Mouse (Mus musculus): Measurements from ENCODE around the gene Gzma. TPM values are rescaled to one million over a fixed set of nuclear protein-coding genes. Genes with fewer than 3 reads are reported as not detected.

The Gzma gene
- polyA plus RNA-seq (2014; fragmentation: Nextera tagmentation; extraction: Ambion mirVana): not detected in 2 replicates

- H3K4me1 ChIP-seq (ENCODE audit: control insufficient read depth, insufficient read depth, low read length): no peaks in the 10 kb centered on the region
- H3K36me3 ChIP-seq (ENCODE audit: control insufficient read depth, insufficient read depth, low read length): no peaks in the 10 kb centered on the region
- no peaks in the 10 kb centered on the region for H3K9me3 ChIP-seq (replicated peaks; ENCODE audit: control insufficient read depth, low read length)
- H3K27me3 ChIP-seq (replicated peaks; ENCODE audit: control insufficient read depth, insufficient read depth, low read length): no peaks in the 10 kb centered on the region
- WGBS: 88% methylated on average over 6 of the region's 6 CpGs
- no peak within 1 kb of the TSS for H3K27ac ChIP-seq (ENCODE audit: low read depth, low read length)
- no peak within 1 kb of the TSS for H3K4me2 ChIP-seq (ENCODE audit: low read length)
- ATAC-seq: no peak
- no peak within 1 kb of the TSS for H3K9ac ChIP-seq (ENCODE audit: low read length)
- H3K4me3 ChIP-seq (ENCODE audit: low read depth, low read length): no peak within 1 kb of the TSS
- DNase-seq (ENCODE audit: low spot score): no peak
These were observed at the start of gene Gzma for GRCm38 (mm10) chr13:113100879-113101278. Gzma (minus strand) TSS chr13:113100981.

DNA sequence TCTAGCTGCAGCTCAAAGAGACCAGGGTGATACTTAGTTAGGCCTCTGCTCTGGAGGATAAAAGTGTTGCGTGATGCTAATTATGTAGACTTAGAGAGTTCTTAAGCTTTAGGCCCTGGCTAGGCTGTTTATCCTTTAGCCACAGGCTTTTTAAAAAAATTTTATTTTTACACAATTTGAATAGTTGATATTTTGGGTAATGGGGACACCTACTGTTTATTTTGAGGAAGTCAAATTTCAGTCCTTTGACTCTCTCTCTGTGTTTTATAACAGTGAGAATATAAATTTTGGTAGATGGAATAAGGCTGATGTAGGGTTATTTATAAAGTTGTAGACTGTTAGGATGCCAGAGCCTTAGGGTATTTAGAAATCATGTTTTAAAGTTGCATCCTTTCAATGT is 38.8 kb upstream of the Gzma start:
- H3K9ac ChIP-seq (ENCODE audit: low read length): no peak overlapping the region
- DNase-seq (ENCODE audit: low spot score) (no peak), ATAC-seq (no peak)
- no peaks in the 10 kb centered on the region for H3K4me1 ChIP-seq (ENCODE audit: control insufficient read depth, insufficient read depth, low read length)
- no peak overlapping the region for H3K4me2 ChIP-seq (ENCODE audit: low read length)
- no peaks in the 10 kb centered on the region for H3K36me3 ChIP-seq (ENCODE audit: control insufficient read depth, insufficient read depth, low read length)
- 97% methylated on average over 1 of the region's 1 CpGs for WGBS
- H3K9me3 ChIP-seq (replicated peaks; ENCODE audit: control insufficient read depth, low read length): no peaks in the 10 kb centered on the region
- no peak overlapping the region for H3K27ac ChIP-seq (ENCODE audit: low read depth, low read length)
- no peaks in the 10 kb centered on the region for H3K27me3 ChIP-seq (replicated peaks; ENCODE audit: control insufficient read depth, insufficient read depth, low read length)
- H3K4me3 ChIP-seq (ENCODE audit: low read depth, low read length): no peak overlapping the region

GRCm38 (mm10) chr13:113129974-113130373 is 29.2 kb upstream of the Gzma start:
- Histone ChIP-seq H3K27me3 (replicated peaks; ENCODE audit: control insufficient read depth, insufficient read depth, low read length) (no peaks in the 10 kb centered on the region), H3K4me3 (ENCODE audit: low read depth, low read length) (no peak overlapping the region), H3K4me1 (ENCODE audit: control insufficient read depth, insufficient read depth, low read length) (no peaks in the 10 kb centered on the region), H3K4me2 (ENCODE audit: low read length) (no peak overlapping the region), H3K9ac (ENCODE audit: low read length) (no peak overlapping the region), H3K36me3 (ENCODE audit: control insufficient read depth, insufficient read depth, low read length) (no peaks in the 10 kb centered on the region), H3K9me3 (replicated peaks; ENCODE audit: control insufficient read depth, low read length) (no peaks in the 10 kb centered on the region), H3K27ac (ENCODE audit: low read depth, low read length) (no peak overlapping the region)
- ATAC-seq (peak; percentile 76), DNase-seq (ENCODE audit: low spot score) (peak; percentile 70)
- 81% methylated on average over 1 of the region's 1 CpGs for WGBS

GRCm38 (mm10) chr13:113121326-113121725 is 20.5 kb upstream of the Gzma start:
- 90% methylated on average over 14 of the region's 14 CpGs for WGBS
- H3K36me3 ChIP-seq (ENCODE audit: control insufficient read depth, insufficient read depth, low read length): no peaks in the 10 kb centered on the region
- DNase-seq (ENCODE audit: low spot score): no peak
- no peak overlapping the region for H3K4me2 ChIP-seq (ENCODE audit: low read length)
- H3K9ac ChIP-seq (ENCODE audit: low read length): no peak overlapping the region
- no peak for ATAC-seq
- no peak overlapping the region for H3K4me3 ChIP-seq (ENCODE audit: low read depth, low read length)
- H3K27me3 ChIP-seq (replicated peaks; ENCODE audit: control insufficient read depth, insufficient read depth, low read length): no peaks in the 10 kb centered on the region
- H3K9me3 ChIP-seq (replicated peaks; ENCODE audit: control insufficient read depth, low read length): no peaks in the 10 kb centered on the region
- H3K4me1 ChIP-seq (ENCODE audit: control insufficient read depth, insufficient read depth, low read length): no peaks in the 10 kb centered on the region
- H3K27ac ChIP-seq (ENCODE audit: low read depth, low read length): no peak overlapping the region

GRCm38 (mm10) chr13:113120324-113121237 is 19.8 kb upstream of the Gzma start:
- Histone ChIP-seq H3K27ac (ENCODE audit: low read depth, low read length) (no peak overlapping the region), H3K9ac (ENCODE audit: low read length) (no peak overlapping the region), H3K36me3 (ENCODE audit: control insufficient read depth, insufficient read depth, low read length) (no peaks in the 10 kb centered on the region), H3K4me2 (ENCODE audit: low read length) (no peak overlapping the region), H3K4me1 (ENCODE audit: control insufficient read depth, insufficient read depth, low read length) (no peaks in the 10 kb centered on the region), H3K4me3 (ENCODE audit: low read depth, low read length) (no peak overlapping the region), H3K27me3 (replicated peaks; ENCODE audit: control insufficient read depth, insufficient read depth, low read length) (no peaks in the 10 kb centered on the region), H3K9me3 (replicated peaks; ENCODE audit: control insufficient read depth, low read length) (no peaks in the 10 kb centered on the region)
- WGBS: 90% methylated on average over 17 of the region's 17 CpGs
- ATAC-seq (no peak), DNase-seq (ENCODE audit: low spot score) (no peak)

GRCm38 (mm10) chr13:113118977-113119376 is 18.2 kb upstream of the Gzma start:
- no peaks in the 10 kb centered on the region for H3K4me1 ChIP-seq (ENCODE audit: control insufficient read depth, insufficient read depth, low read length)
- H3K9ac ChIP-seq (ENCODE audit: low read length): no peak overlapping the region
- DNase-seq (ENCODE audit: low spot score): peak; percentile 6
- H3K36me3 ChIP-seq (ENCODE audit: control insufficient read depth, insufficient read depth, low read length): no peaks in the 10 kb centered on the region
- no peak overlapping the region for H3K4me2 ChIP-seq (ENCODE audit: low read length)
- H3K4me3 ChIP-seq (ENCODE audit: low read depth, low read length): no peak overlapping the region
- H3K9me3 ChIP-seq (replicated peaks; ENCODE audit: control insufficient read depth, low read length): no peaks in the 10 kb centered on the region
- ATAC-seq: no peak
- H3K27ac ChIP-seq (ENCODE audit: low read depth, low read length): no peak overlapping the region
- no peaks in the 10 kb centered on the region for H3K27me3 ChIP-seq (replicated peaks; ENCODE audit: control insufficient read depth, insufficient read depth, low read length)
- 59% methylated on average over 4 of the region's 4 CpGs for WGBS

DNA sequence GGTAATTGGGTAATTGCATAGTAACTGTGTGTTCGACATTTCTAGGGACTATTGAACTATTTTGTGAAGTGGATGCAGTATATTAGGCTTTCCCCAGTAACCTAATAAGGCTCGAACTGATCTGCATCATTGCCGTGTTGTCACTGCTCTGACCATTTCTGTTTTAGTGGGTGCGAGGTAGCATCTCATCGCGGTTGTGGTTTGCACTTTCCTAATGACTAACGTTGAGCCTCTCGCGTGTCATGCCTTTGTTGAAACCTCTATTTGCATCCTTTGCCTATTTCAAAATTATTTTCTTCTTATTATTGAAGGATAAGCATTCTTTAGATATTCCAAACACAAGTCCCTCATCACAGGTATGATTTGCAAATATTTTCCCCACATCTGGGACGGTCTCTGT is 4.0 kb upstream of the Gzma start:
- Histone ChIP-seq H3K27me3 (replicated peaks; ENCODE audit: control insufficient read depth, insufficient read depth, low read length) (no peaks in the 10 kb centered on the region), H3K4me1 (ENCODE audit: control insufficient read depth, insufficient read depth, low read length) (no peaks in the 10 kb centered on the region), H3K4me3 (ENCODE audit: low read depth, low read length) (no peak overlapping the region), H3K9ac (ENCODE audit: low read length) (no peak overlapping the region), H3K36me3 (ENCODE audit: control insufficient read depth, insufficient read depth, low read length) (no peaks in the 10 kb centered on the region), H3K9me3 (replicated peaks; ENCODE audit: control insufficient read depth, low read length) (no peaks in the 10 kb centered on the region), H3K4me2 (ENCODE audit: low read length) (no peak overlapping the region), H3K27ac (ENCODE audit: low read depth, low read length) (no peak overlapping the region)
- DNase-seq (ENCODE audit: low spot score) (no peak), ATAC-seq (no peak)
- WGBS: 89% methylated on average over 10 of the region's 10 CpGs

- WGBS: 77% methylated on average over 10 of the region's 10 CpGs
- H3K4me3 ChIP-seq (ENCODE audit: low read depth, low read length): no peak overlapping the region
These were observed 1.0 kb upstream of the Gzma start for GRCm38 (mm10) chr13:113101804-113102203.

GRCm38 (mm10) chr13:113098406-113098805 is 2.4 kb downstream of the Gzma start:
- Histone ChIP-seq H3K4me2 (ENCODE audit: low read length) (no peak overlapping the region), H3K27me3 (replicated peaks; ENCODE audit: control insufficient read depth, insufficient read depth, low read length) (no peaks in the 10 kb centered on the region)

More at GRCm38 (mm10) chr13:113101804-113102203, 1.0 kb upstream of the Gzma start:
- Histone ChIP-seq H3K9ac (ENCODE audit: low read length) (no peak overlapping the region), H3K36me3 (ENCODE audit: control insufficient read depth, insufficient read depth, low read length) (no peaks in the 10 kb centered on the region), H3K4me2 (ENCODE audit: low read length) (no peak overlapping the region), H3K4me1 (ENCODE audit: control insufficient read depth, insufficient read depth, low read length) (no peaks in the 10 kb centered on the region), H3K9me3 (replicated peaks; ENCODE audit: control insufficient read depth, low read length) (no peaks in the 10 kb centered on the region), H3K27me3 (replicated peaks; ENCODE audit: control insufficient read depth, insufficient read depth, low read length) (no peaks in the 10 kb centered on the region), H3K27ac (ENCODE audit: low read depth, low read length) (no peak overlapping the region)
- ATAC-seq (no peak), DNase-seq (ENCODE audit: low spot score) (no peak)

More at GRCm38 (mm10) chr13:113098406-113098805, 2.4 kb downstream of the Gzma start:
- WGBS: 98% methylated on average over 2 of the region's 2 CpGs
- no peak for ATAC-seq
- DNase-seq (ENCODE audit: low spot score): no peak
- Histone ChIP-seq H3K27ac (ENCODE audit: low read depth, low read length) (no peak overlapping the region), H3K9ac (ENCODE audit: low read length) (no peak overlapping the region), H3K36me3 (ENCODE audit: control insufficient read depth, insufficient read depth, low read length) (no peaks in the 10 kb centered on the region), H3K4me3 (ENCODE audit: low read depth, low read length) (no peak overlapping the region), H3K9me3 (replicated peaks; ENCODE audit: control insufficient read depth, low read length) (no peaks in the 10 kb centered on the region), H3K4me1 (ENCODE audit: control insufficient read depth, insufficient read depth, low read length) (no peaks in the 10 kb centered on the region)
